Mouse (Mus musculus) MEL (cell line): Measurements from ENCODE around the gene Gm28729. TPM values are rescaled to one million over a fixed set of nuclear protein-coding genes. Genes with fewer than 3 reads are reported as not detected.
A peak's percentile ranks its signal among the peaks of the same experiment; 100 is the strongest.

Experiments used
- DNase-seq: peaks from one replicate; pipeline ENCODE4 v3.0.0; 2011; ENCODE audit warnings: low read depth, low spot score
- H3K27ac ChIP-seq: 2 replicates; pipeline ENCODE4 v1.5.1; 2012; ENCODE audit warnings: low read depth, mild to moderate bottlenecking, control low read depth, low read length, moderate library complexity; ENCODE audit not compliant: control insufficient read depth
- H3K27me3 ChIP-seq, 2 experiments: fragments of 150-350 bp in 1 of 2; sonication (generic) in 1 of 2; 2 replicates each; pipeline ENCODE4 v1.6.1; 2012; ENCODE audit warnings: low read length in 2 of 2, mild to moderate bottlenecking in 2 of 2, improper control_type of control experiment in 1 of 2, moderate library complexity in 1 of 2; ENCODE audit not compliant: insufficient read depth in 2 of 2, control insufficient read depth in 1 of 2
- H3K36me3 ChIP-seq, 2 experiments: 2 replicates each; pipeline ENCODE4 v1.6.1; 2012 to 2014; ENCODE audit warnings: low read length in 2 of 2, improper control_type of control experiment in 1 of 2, inconsistent platforms in 1 of 2, mild to moderate bottlenecking in 1 of 2; ENCODE audit not compliant: insufficient read depth in 2 of 2, control insufficient read depth in 1 of 2
- H3K4me1 ChIP-seq, 2 experiments: fragments of 150-350 bp in 1 of 2; sonication (generic) in 1 of 2; 2 replicates each; pipeline ENCODE4 v1.6.1; 2012; ENCODE audit warnings: low read length in 2 of 2, improper control_type of control experiment in 1 of 2, mild to moderate bottlenecking in 1 of 2; ENCODE audit not compliant: insufficient read depth in 2 of 2, control insufficient read depth in 1 of 2
- H3K4me3 ChIP-seq, 2 experiments: fragments of 150-350 bp in 1 of 2; sonication (generic) in 1 of 2; 2 replicates each; pipeline ENCODE4 v1.5.1; 2012; ENCODE audit warnings: low read depth in 2 of 2, low read length in 2 of 2, mild to moderate bottlenecking in 2 of 2, moderate library complexity in 2 of 2, control low read depth in 1 of 2, improper control_type of control experiment in 1 of 2; ENCODE audit not compliant: control insufficient read depth in 1 of 2, insufficient read depth in 1 of 2
- H3K79me2 ChIP-seq: 2 replicates; pipeline ENCODE4 v1.6.1; 2012; ENCODE audit warnings: mild to moderate bottlenecking, low read length, moderate library complexity; ENCODE audit not compliant: control insufficient read depth, poor library complexity, insufficient read depth
- H3K9ac ChIP-seq: 2 replicates; pipeline ENCODE4 v1.6.1; 2012; ENCODE audit warnings: low read depth, mild to moderate bottlenecking, control low read depth, low read length, moderate library complexity; ENCODE audit not compliant: control insufficient read depth, poor library complexity, severe bottlenecking
- H3K9me3 ChIP-seq: fragments of 150-350 bp; sonication (generic); replicated peaks from 2 replicates; pipeline ENCODE4 v1.6.1; 2012; ENCODE audit warnings: mild to moderate bottlenecking, low read length, improper control_type of control experiment, moderate library complexity; ENCODE audit not compliant: insufficient read depth
- CTCF ChIP-seq, 3 experiments: IDR thresholded peaks in 2 of 3; conservative IDR thresholded peaks in 1 of 3; 2 replicates each; pipeline ENCODE4 v1.5.1; 2011 to 2012; ENCODE audit warnings: low read length in 3 of 3, low read depth in 2 of 3, mild to moderate bottlenecking in 2 of 3, improper control_type of control experiment in 1 of 3, inconsistent platforms in 1 of 3, mixed read lengths in 1 of 3, moderate library complexity in 1 of 3; ENCODE audit not compliant: control insufficient read depth in 1 of 3, insufficient read depth in 1 of 3, poor library complexity in 1 of 3, severe bottlenecking in 1 of 3
- EP300 ChIP-seq, 2 experiments: IDR thresholded peaks; 2 replicates each; pipeline ENCODE4 v1.6.1; 2011; ENCODE audit warnings: improper control_type of control experiment in 2 of 2, low read length in 2 of 2, low read depth in 1 of 2, mild to moderate bottlenecking in 1 of 2
- ETS1 ChIP-seq: IDR thresholded peaks from 2 replicates; pipeline ENCODE4 v1.6.1; 2012; ENCODE audit warnings: low read depth, mild to moderate bottlenecking, inconsistent platforms, low read length, improper control_type of control experiment, moderate library complexity
- GATA1 ChIP-seq: IDR thresholded peaks from 2 replicates; pipeline ENCODE4 v1.6.1; 2011; ENCODE audit warnings: low read depth, low read length, improper control_type of control experiment
- HCFC1 ChIP-seq: IDR thresholded peaks from 2 replicates; pipeline ENCODE4 v1.6.1; 2012; ENCODE audit warnings: low read depth, mild to moderate bottlenecking, inconsistent platforms, low read length, improper control_type of control experiment, moderate library complexity
- MAX ChIP-seq: IDR thresholded peaks from 2 replicates; pipeline ENCODE4 v1.6.1; 2011; ENCODE audit warnings: low read length, improper control_type of control experiment
- MAZ ChIP-seq: IDR thresholded peaks from 2 replicates; pipeline ENCODE4 v1.6.1; 2012; ENCODE audit warnings: low read depth, mild to moderate bottlenecking, inconsistent platforms, low read length, improper control_type of control experiment
- MEF2A ChIP-seq: IDR thresholded peaks from 2 replicates; pipeline ENCODE4 v1.6.1; 2014; ENCODE audit warnings: low read depth, mild to moderate bottlenecking, inconsistent platforms, low read length, improper control_type of control experiment; ENCODE audit not compliant: poor library complexity, insufficient replicate concordance, severe bottlenecking; ENCODE audit errors: extremely low read depth
- MYC ChIP-seq: IDR thresholded peaks from 2 replicates; pipeline ENCODE4 v1.6.1; 2011; ENCODE audit warnings: low read depth, mild to moderate bottlenecking, low read length, improper control_type of control experiment, moderate library complexity
- POLR2AphosphoS2 ChIP-seq: IDR thresholded peaks from 2 replicates; pipeline ENCODE4 v1.6.1; 2011; ENCODE audit warnings: low read length, improper control_type of control experiment
- SIN3A ChIP-seq: IDR thresholded peaks from 2 replicates; pipeline ENCODE4 v1.6.1; 2012; ENCODE audit warnings: low read length, improper control_type of control experiment, inconsistent platforms
- TBP ChIP-seq: IDR thresholded peaks from 2 replicates; pipeline ENCODE4 v1.8.0; 2011; ENCODE audit warnings: low read depth, low read length, improper control_type of control experiment
- TCF12 ChIP-seq: IDR thresholded peaks from 2 replicates; pipeline ENCODE4 v1.6.1; 2014; ENCODE audit warnings: low read depth, mild to moderate bottlenecking, inconsistent platforms, low read length, improper control_type of control experiment, moderate library complexity
- ZMIZ1 ChIP-seq: IDR thresholded peaks from 2 replicates; pipeline ENCODE4 v1.6.1; 2012; ENCODE audit warnings: low read depth, mild to moderate bottlenecking, inconsistent platforms, low read length, improper control_type of control experiment, moderate library complexity
- ZNF384 ChIP-seq: IDR thresholded peaks from 2 replicates; pipeline ENCODE4 v1.6.1; 2012; ENCODE audit warnings: low read depth, mild to moderate bottlenecking, inconsistent platforms, low read length, improper control_type of control experiment
- polyA plus RNA-seq, 2 experiments: library from polyadenylated mRNA; stranded (reverse) in 1 of 2; unstranded in 1 of 2; fragments of >175 nt in 1 of 2; fragments of >200 nt in 1 of 2; gene quantifications; 2 replicates each; pipeline versions ENCODE4 v1.2.1 to v1.2.4; 2012; ENCODE audit warnings: low replicate concordance in 2 of 2, low read depth in 1 of 2; ENCODE audit not compliant: insufficient read length in 2 of 2, insufficient read depth in 1 of 2, missing spikeins in 1 of 2
- total RNA-seq: library from RNA; depleted of rRNA; stranded (reverse); fragments of 300-350 nt; gene quantifications from 2 replicates; pipeline ENCODE4 v1.2.3, GENCODE M21; 2012

The Gm28729 gene
- total and polyA plus RNA-seq, 3 experiments, result not detected

DNA sequence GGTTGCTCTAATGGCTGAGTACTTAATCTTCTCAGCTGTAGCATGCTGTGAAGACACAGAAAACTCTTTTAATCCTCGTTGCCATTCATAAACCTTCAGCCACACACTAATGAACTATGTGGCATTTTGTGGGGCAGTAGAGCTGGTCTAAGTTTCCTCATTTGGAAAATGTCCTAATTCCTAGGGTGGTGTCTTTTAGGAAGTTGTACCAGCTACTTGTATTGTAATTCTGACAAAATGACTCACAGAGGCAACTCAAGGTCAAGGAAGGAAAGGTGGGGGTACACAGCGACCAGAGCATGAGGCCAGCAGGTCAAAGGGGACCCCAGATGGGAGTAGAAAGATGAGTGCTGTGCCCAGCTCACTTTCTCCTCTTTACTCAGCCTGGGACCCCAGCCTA, 41.4 kb downstream of the Gm28729 start:
- Histone ChIP-seq H3K36me3 (no peaks in the 10 kb centered on the region; a peak in 1 of 4 replicates), H3K9me3 (no peaks in the 10 kb centered on the region), H3K4me3 (no peak overlapping the region), H3K27ac (no peak overlapping the region), H3K9ac (no peak overlapping the region), H3K4me1 (no peaks in the 10 kb centered on the region), H3K79me2 (no peaks in the 10 kb centered on the region), H3K27me3 (no peaks in the 10 kb centered on the region; a peak in 1 of 4 replicates)
- no peak for DNase-seq
- TF ChIP-seq CTCF (IDR thresholded peaks at IDR 0.05 in 2 of 3, conservative IDR thresholded peaks at IDR 0.05 in 1 of 3; ENCODE audit: control insufficient read depth in 1 of 3, insufficient read depth in 1 of 3, low read depth in 2 of 3, low read length in 3 of 3, poor library complexity in 1 of 3, severe bottlenecking in 1 of 3), result no peak
- no peak for TF ChIP-seq MEF2A
- no peak for TF ChIP-seq MAZ
- no peak for TF ChIP-seq ZNF384
- TF ChIP-seq MYC, result no peak
- TF ChIP-seq TBP, result no peak
- TF ChIP-seq SIN3A, result no peak
- TF ChIP-seq ZMIZ1, result no peak
- TF ChIP-seq ETS1, result no peak
- TF ChIP-seq HCFC1, result no peak

DNA sequence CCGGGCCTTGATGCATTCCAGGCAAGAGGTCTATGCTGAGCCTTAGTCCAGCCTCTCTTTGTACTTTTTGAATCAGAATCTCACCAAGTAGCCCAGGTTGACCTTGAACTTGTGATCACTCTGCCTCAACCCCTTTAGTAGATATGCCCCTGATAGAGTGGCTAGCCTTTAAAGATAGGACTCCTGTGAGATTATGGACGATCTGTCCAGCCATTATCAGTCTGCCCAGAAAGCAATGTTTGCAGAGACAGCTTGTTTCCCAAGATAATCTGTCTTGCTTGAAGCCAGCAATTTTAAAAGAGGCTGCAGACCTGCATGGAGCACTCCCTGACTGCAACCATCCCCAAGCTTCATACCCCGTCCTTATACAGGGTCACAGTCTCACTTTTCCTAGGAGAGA, 42.0 kb downstream of the Gm28729 start:
- Histone ChIP-seq H3K4me3 (no peak overlapping the region), H3K79me2 (peaks cover 3% of the 10 kb centered on the region), H3K36me3 (no peaks in the 10 kb centered on the region; a peak in 1 of 4 replicates), H3K9ac (no peak overlapping the region), H3K4me1 (no peaks in the 10 kb centered on the region), H3K9me3 (no peaks in the 10 kb centered on the region), H3K27me3 (no peaks in the 10 kb centered on the region; a peak in 1 of 4 replicates), H3K27ac (no peak overlapping the region)
- 0 out of 2 replicates have a peak, but pooled peaks have one; percentile 21 for TF ChIP-seq ETS1
- TF ChIP-seq GATA1, result peak; percentile 46; the same call in 1 of the 2 replicates
- TF ChIP-seq EP300 (IDR thresholded peaks at IDR 0.05; ENCODE audit: low read depth in 1 of 2, low read length in 2 of 2), result peak; percentile 55 to 61; a peak in 3 of 4 replicates
- no peak for TF ChIP-seq ZMIZ1
- TF ChIP-seq POLR2AphosphoS2, result no peak
- no peak for TF ChIP-seq MAX
- TF ChIP-seq TCF12, result peak; percentile 63
- no peak for DNase-seq
